Mouse (Mus musculus): ENCODE results near the gene Them7. TPM values are rescaled to one million over a fixed set of nuclear protein-coding genes. Genes with fewer than 3 reads are reported as not detected.

Gene Them7
- total RNA-seq, 2 experiments from 2014 or later: 0.19 TPM; not detected in 1

DNA sequence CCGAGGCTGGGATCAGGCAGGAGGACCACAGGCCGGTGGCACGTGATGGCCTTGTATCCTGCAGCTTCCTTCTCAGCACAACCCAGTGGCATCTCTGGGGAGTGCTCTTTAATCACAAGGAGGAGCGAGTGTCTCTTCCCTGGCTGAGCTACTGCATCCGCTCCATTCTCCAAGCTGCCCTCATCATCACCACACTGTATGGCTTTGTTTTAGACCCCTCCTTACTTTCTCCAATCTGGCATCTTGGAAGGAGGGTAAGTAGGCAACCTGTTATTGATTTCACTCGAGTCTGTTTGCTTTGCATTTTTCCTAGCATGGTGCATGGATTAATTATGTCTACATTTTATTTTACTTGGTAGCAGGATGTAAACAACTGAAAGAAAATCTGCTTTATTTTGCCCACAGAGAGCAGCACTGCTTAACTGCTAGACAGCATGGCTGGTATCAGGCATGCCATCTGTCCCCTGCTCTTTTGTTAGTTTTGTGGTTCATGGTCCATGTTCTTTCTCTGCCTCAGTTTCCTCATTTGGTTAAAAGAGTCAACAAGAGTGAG is 79.9 kb downstream of the Them7 start:
- no peak for DNase-seq (ENCODE audit: low spot score)

- no peak for DNase-seq (ENCODE audit: low spot score)
Observed at GRCm38 (mm10) chr2:105305876-105306275, 81.8 kb downstream of the Them7 start.

GRCm38 (mm10) chr2:105311414-105311813 is 87.3 kb downstream of the Them7 start:
- DNase-seq (ENCODE audit: low spot score): no peak

DNA sequence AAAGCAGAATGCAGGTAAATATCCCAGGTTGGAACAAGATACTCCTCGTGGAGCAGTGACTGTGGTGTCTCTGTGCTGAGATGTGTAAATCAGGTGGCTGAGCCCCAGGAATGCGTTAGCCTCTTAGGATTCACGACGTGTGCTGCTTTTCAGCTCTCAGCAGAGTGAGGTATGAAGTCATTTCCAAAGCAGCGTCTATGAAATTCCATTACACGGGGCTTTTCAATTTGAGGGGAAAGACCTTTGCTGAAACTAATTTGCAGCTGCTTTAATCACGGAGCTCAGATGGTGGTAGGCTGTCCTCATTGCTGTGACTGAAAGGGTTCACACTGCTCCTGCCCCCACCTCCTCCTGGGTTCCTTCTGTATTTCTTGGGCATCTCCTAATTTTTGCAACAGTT is 87.9 kb downstream of the Them7 start:
- no peak for DNase-seq (ENCODE audit: low spot score)

DNA sequence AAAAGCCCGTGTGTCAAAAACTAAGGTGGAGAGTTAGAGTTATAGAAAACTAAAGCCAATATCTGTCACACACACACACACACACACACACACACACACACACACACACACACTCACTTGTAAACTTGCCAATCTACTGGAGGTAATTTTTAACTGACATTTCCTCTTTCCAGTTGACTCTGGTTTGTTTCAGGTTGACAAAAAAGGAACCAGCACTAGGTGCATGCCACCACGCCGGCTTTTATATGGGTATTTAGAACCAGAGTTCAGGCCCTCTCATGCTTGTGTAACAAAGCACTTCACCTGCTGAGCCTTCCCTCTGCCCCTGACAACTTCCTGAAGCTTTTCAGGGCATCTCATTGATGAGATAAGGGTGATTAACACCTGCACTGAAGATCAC is 89.0 kb downstream of the Them7 start:
- no peak for DNase-seq (ENCODE audit: low spot score)

GRCm38 (mm10) chr2:105317556-105318184 is 93.5 kb downstream of the Them7 start:
- no peak for DNase-seq (ENCODE audit: low spot score)

- DNase-seq (ENCODE audit: low spot score): no peak
Observed at GRCm38 (mm10) chr2:105326067-105326466, 101.9 kb downstream of the Them7 start.

GRCm38 (mm10) chr2:105330024-105330423 is 105.9 kb downstream of the Them7 start:
- no peak for DNase-seq (ENCODE audit: low spot score)

GRCm38 (mm10) chr2:105333107-105333506 is 109.0 kb downstream of the Them7 start:
- no peak for DNase-seq (ENCODE audit: low spot score)

DNA sequence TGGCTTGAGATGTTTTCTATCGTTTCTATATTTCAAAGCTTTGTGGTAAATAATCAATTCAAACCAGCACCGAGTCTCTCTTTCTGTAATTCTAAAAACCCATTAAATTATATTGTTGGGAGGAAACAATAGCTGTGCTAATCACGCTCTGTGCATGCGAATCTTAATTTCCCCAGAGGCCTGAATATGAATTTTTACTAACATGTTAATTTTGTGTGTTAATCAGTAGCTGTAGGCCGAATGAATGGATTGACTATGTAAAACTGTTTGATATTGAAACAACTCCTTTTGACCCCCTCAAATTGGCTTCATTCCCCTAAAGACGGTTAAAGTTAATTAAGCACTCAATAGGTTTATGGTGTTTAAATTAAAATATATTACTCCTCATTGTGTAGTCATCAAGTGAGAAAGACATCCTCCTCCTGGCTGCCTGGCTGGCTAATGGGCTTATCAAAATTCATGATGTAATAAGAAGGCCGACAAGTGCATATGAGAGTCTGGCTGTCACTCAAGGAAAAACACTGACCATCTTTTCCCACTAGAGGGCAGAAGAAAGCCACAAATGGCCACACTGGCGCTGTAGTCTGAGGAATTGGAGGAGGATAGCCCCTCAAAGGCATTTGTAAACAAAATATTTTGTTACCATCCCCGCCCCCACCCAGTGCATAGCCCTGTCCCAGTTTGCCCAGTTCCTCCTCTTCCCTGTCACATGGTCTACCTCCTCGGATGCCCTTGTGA is 110.0 kb downstream of the Them7 start:
- DNase-seq (ENCODE audit: low spot score): peak; percentile 47

- no peak for DNase-seq (ENCODE audit: low spot score)
Observed at GRCm38 (mm10) chr2:105335661-105336060, 111.5 kb downstream of the Them7 start.

- DNase-seq (ENCODE audit: low spot score): no peak
Observed at GRCm38 (mm10) chr2:105336314-105337027, 112.4 kb downstream of the Them7 start.

DNA sequence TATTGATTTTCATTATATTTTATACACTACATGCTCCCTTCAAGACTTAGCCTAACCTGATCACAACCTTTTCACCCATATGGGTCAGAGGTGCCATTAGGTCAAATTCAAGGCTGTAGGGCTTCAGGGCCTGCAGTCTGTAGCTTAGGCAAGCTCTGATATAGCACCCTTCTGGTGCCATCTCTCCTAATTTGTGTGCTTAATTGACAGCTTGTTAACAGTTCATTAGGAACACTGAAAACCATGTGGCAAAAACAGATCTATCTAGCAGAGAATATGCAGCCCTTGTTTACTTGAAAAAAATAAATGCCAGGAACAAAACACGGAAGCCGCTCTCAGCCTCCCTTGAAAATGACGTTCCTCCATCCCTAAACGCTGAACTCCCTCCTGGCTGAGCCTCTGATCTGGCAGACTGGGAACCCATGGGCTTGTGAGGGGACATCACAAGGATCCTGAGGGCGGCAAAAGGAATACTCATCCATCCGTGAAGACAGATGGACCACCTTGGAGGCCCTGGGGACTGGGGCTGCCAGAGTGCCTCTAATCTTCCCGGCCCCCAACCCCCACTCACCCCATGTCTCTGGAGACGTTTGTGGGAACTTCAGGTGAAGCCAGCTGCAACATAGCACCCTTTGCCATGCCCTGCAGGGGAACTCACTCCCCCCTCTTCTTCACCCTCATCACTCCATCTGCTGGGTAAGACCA is 113.2 kb downstream of the Them7 start:
- no peak for DNase-seq (ENCODE audit: low spot score)

- DNase-seq (ENCODE audit: low spot score): no peak
Observed at GRCm38 (mm10) chr2:105339993-105340392, 115.9 kb downstream of the Them7 start.

GRCm38 (mm10) chr2:105348886-105349285 is 124.8 kb downstream of the Them7 start:
- no peak for DNase-seq (ENCODE audit: low spot score)

GRCm38 (mm10) chr2:105356791-105357190 is 132.7 kb downstream of the Them7 start:
- DNase-seq (ENCODE audit: low spot score): peak; percentile 18

DNA sequence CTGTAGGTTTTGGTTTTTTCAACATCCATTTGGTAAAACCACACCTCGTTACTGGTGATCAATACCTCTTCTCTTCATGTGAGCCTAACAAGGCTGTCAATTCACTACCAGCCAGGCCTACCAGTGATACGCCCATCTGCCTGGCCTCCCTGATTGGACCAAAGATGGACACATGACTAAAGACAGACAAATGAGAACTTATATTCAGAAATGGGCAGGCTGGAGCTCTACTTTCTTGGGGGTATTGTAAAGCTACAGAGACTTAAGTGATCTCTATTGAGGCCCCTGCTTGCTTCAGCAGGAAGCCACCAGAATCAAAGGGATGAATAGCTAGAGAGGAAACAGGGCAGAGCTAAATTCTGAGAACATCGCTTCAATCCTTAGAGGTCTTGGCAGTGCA is 133.9 kb downstream of the Them7 start:
- DNase-seq (ENCODE audit: low spot score): no peak

- no peak for DNase-seq (ENCODE audit: low spot score)
Observed at GRCm38 (mm10) chr2:105367623-105368022, 143.5 kb downstream of the Them7 start.

DNA sequence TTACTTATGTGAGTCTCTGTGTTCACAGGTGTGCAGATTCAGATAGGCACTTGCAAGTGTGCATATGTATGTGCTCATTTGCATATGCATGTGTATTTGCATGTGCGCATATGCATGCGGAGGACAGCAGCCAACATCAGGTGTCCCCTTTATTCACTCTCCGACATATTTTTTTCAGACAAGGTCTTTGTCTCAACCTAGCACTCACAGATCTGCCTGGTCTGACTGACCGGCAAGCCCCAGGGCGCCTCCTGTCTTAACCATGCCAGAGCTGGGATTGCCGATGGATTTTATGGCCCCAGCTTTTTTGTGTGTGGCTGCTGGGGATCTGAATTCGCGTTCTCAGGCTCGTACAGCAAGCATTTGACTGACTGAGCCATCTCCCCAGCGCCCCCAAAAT is 146.1 kb downstream of the Them7 start:
- DNase-seq (ENCODE audit: low spot score): no peak

DNA sequence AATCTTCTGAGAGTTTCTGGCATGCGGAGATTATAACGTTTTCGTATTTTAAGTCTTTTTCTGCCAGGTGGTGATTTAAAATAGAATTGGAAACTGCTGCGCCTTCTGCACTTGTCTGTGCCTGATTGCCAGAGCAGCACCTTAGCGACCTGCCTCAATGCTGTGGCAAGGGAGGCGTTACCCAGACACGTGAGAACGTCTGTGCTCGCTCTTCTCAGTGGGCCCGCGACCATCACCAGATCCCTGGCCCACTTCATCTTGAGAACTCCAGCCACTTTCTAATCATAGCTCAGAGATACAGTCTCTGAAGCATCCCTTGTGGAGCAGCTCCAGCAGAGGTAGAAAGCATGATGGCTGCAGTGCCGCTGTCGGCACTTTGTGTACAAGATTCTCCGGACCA is 146.6 kb downstream of the Them7 start:
- no peak for DNase-seq (ENCODE audit: low spot score)

DNA sequence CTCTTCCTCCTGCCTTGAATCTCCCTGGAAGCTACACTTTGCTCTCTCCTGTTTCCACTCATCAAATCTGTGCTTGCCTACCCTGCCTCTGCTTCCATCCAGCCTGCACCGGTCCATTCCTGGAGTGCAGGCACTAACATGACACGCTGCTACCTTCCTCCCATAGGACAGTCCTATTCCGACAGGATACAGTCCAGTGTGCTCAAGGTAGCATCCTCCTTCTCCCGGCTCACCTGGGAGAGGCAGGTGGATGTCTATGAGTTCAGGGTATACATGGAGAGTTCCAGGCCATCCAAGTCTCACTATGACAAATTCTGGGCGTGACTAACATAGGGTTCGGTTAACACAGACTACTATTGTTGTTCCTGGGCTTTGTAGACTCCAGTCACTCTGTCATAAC is 148.0 kb downstream of the Them7 start:
- DNase-seq (ENCODE audit: low spot score): no peak

DNA sequence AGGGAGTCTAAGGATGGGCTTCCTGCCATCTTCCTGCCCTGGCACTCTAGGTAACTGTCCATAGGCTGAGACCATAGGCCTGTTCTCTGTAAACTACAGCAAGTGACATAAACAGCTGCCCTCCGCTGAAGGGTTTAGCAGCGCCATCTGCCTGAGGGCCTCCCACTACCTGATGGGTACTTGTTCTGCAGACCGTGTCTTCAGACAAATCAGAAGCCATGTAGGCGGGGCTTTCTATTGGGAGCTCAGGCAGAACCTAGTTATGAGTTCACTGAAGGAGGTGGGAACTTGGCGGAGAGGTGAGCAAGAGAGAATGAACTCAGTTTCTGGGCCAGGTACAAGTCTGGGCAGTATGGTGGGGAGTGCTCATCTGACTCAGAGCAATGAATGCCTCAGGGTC is 148.6 kb downstream of the Them7 start:
- DNase-seq (ENCODE audit: low spot score): no peak

Measured in gastrocnemius, adult 18-20 months (tissue).